Mouse (Mus musculus) lung, embryonic 14.5 days (tissue): ENCODE measurements at regions not wholly inside any gene's neighbourhood (a gene's known extent, or its start where the extent isn't known, plus 50 kb on each side); places are given as distances from the start of the nearest gene placed in this dataset.

Source experiments
- ATAC-seq: fragments of 200-750 bp; cut with Nextera tagmentation; 2 replicates; pipeline ENCODE4 v1.8.0; 2017; ENCODE audit warnings: mild to moderate bottlenecking, moderate TSS enrichment, moderate library complexity; ENCODE audit not compliant: insufficient read depth
- DNase-seq: peaks from one replicate; pipeline ENCODE4 v3.0.0-alpha.2; 2015
- H3K27ac ChIP-seq: fragments of 300-500 bp; sonication (generic); 2 replicates; pipeline ENCODE4 v1.5.1; 2014; ENCODE audit warnings: low read depth, mild to moderate bottlenecking, moderate library complexity
- H3K27me3 ChIP-seq: fragments of 300-500 bp; sonication (generic); 2 replicates; pipeline ENCODE4 v1.6.1; 2014; ENCODE audit warnings: low read length, control low read depth; ENCODE audit not compliant: insufficient read depth
- H3K36me3 ChIP-seq: fragments of 300-500 bp; sonication (generic); 2 replicates; pipeline ENCODE4 v1.6.1; 2014; ENCODE audit warnings: control low read depth; ENCODE audit not compliant: insufficient read depth
- H3K4me1 ChIP-seq: fragments of 300-500 bp; sonication (generic); 2 replicates; pipeline ENCODE4 v1.6.1; 2014; ENCODE audit warnings: antibody characterized with exemption, control low read depth; ENCODE audit not compliant: insufficient read depth
- H3K4me2 ChIP-seq: fragments of 300-500 bp; sonication (generic); 2 replicates; pipeline ENCODE4 v1.6.1; 2014; ENCODE audit warnings: mild to moderate bottlenecking
- H3K4me3 ChIP-seq: fragments of 300-500 bp; sonication (generic); 2 replicates; pipeline ENCODE4 v1.5.1; 2014; ENCODE audit warnings: low read depth, low read length
- H3K9ac ChIP-seq: fragments of 300-500 bp; sonication (generic); 2 replicates; pipeline ENCODE4 v1.6.1; 2014
- H3K9me3 ChIP-seq: fragments of 300-500 bp; sonication (generic); 2 replicates; pipeline ENCODE4 v1.6.1; 2016; ENCODE audit warnings: low read depth, low read length, control low read depth
- CTCF ChIP-seq: IDR thresholded peaks from 2 replicates; pipeline ENCODE4 v1.5.1; 2016; ENCODE audit warnings: antibody characterized with exemption, low read depth
- WGBS: fragments of 180-500 bp; shearing (Covaris S2); extraction: QIAGEN DNeasy Blood & Tissue Kit; methylation state at CpG from one replicate; pipeline ENCODE4 v1.1.7; 2014; 5-methylcytosine and 5-hydroxymethylcytosine counted together

DNA sequence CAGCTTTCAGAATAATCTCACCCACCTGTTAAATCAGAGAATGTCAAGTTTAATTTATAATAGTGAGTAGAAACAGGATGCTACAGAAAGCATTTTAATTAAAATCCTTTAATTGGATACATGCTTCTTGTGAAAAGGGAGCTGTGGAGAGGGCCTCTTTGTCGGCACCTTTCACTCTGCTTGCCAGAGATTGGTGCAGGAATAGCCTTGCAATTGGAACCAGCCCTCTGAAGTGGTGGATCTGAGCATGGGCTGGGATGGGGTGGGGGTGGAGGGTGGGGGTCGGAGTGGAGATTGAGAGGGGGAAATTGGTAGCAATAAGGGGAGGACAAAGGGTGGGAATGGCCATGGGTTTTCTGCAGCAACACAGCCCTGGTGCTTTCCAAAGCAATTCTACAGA is 207.2 kb downstream of the Tbx15 start:
- H3K27me3 ChIP-seq = no peaks in the 10 kb centered on the region
- TF ChIP-seq CTCF = no peak
- WGBS = 54% methylated on average over 2 of the region's 2 CpGs
- DNase-seq = no peak
- H3K27ac ChIP-seq = no peak overlapping the region
- ATAC-seq = no peak
- no peak overlapping the region for H3K4me3 ChIP-seq
- no peak overlapping the region for H3K9ac ChIP-seq
- H3K9me3 ChIP-seq = no peaks in the 10 kb centered on the region
- no peaks in the 10 kb centered on the region for H3K36me3 ChIP-seq
- no peak overlapping the region for H3K4me2 ChIP-seq
- no peaks in the 10 kb centered on the region for H3K4me1 ChIP-seq

- H3K27ac ChIP-seq = no peak overlapping the region
- TF ChIP-seq CTCF = no peak
- no peak overlapping the region for H3K9ac ChIP-seq
- no peaks in the 10 kb centered on the region for H3K9me3 ChIP-seq
- no peak overlapping the region for H3K4me3 ChIP-seq
- WGBS = 39% methylated on average over 2 of the region's 2 CpGs
- no peaks in the 10 kb centered on the region for H3K27me3 ChIP-seq
- no peaks in the 10 kb centered on the region for H3K4me1 ChIP-seq
- no peaks in the 10 kb centered on the region for H3K36me3 ChIP-seq
- no peak for ATAC-seq
- DNase-seq = no peak
- H3K4me2 ChIP-seq = no peak overlapping the region
These were observed 207.6 kb downstream of the Tbx15 start for GRCm38 (mm10) chr3:99447813-99448212.

GRCm38 (mm10) chr3:99459036-99459863 is 219.1 kb downstream of the Tbx15 start:
- H3K9me3 ChIP-seq = no peaks in the 10 kb centered on the region
- no peak overlapping the region for H3K4me2 ChIP-seq
- H3K4me1 ChIP-seq = no peaks in the 10 kb centered on the region
- no peaks in the 10 kb centered on the region for H3K36me3 ChIP-seq
- ATAC-seq (no peak), DNase-seq (no peak)
- WGBS = 52% methylated on average over 12 of the region's 12 CpGs
- no peak overlapping the region for H3K4me3 ChIP-seq
- no peak overlapping the region for H3K27ac ChIP-seq
- H3K27me3 ChIP-seq = no peaks in the 10 kb centered on the region
- no peak overlapping the region for H3K9ac ChIP-seq
- no peak for TF ChIP-seq CTCF

- 87% methylated on average over 14 of the region's 14 CpGs for WGBS
- Histone ChIP-seq H3K36me3 (no peaks in the 10 kb centered on the region), H3K4me1 (no peaks in the 10 kb centered on the region), H3K4me2 (no peak overlapping the region), H3K9ac (no peak overlapping the region), H3K9me3 (no peaks in the 10 kb centered on the region), H3K27me3 (no peaks in the 10 kb centered on the region), H3K27ac (no peak overlapping the region), H3K4me3 (no peak overlapping the region)
- ATAC-seq = no peak
- DNase-seq = no peak
- TF ChIP-seq CTCF = no peak
These were observed 259.8 kb downstream of the Tbx15 start for GRCm38 (mm10) chr3:99499980-99500379.

- ATAC-seq (no peak), DNase-seq (no peak)
- no peaks in the 10 kb centered on the region for H3K27me3 ChIP-seq
- 90% methylated on average over 2 of the region's 2 CpGs for WGBS
- no peak overlapping the region for H3K4me2 ChIP-seq
- no peak overlapping the region for H3K27ac ChIP-seq
- no peaks in the 10 kb centered on the region for H3K4me1 ChIP-seq
- H3K9ac ChIP-seq = no peak overlapping the region
- TF ChIP-seq CTCF = no peak
- H3K4me3 ChIP-seq = no peak overlapping the region
- no peaks in the 10 kb centered on the region for H3K9me3 ChIP-seq
- H3K36me3 ChIP-seq = no peaks in the 10 kb centered on the region
These were observed 264.6 kb downstream of the Tbx15 start for GRCm38 (mm10) chr3:99504772-99505171.

DNA sequence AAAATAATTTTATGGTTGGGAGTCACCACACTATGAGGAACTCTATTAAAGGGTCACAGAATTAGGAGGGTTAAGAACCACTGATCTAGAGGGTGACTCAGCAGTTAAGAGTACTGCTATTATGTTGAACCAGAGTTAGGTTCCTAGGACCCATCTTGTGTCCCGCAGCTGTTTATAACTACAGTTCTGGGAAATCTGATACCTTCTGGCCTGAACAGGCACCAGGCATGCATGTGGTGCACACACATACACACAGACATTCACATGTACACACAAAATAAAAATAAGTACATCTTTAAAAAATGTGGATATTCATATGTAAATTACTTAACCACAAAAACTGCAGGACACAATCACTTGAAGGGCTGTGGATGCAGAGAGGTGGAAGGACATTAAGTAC is 272.1 kb downstream of the Tbx15 start:
- 69% methylated on average over 1 of the region's 1 CpGs for WGBS
- Histone ChIP-seq H3K27me3 (no peaks in the 10 kb centered on the region), H3K27ac (no peak overlapping the region), H3K4me1 (no peaks in the 10 kb centered on the region), H3K9ac (no peak overlapping the region), H3K4me2 (no peak overlapping the region), H3K4me3 (no peak overlapping the region), H3K36me3 (no peaks in the 10 kb centered on the region), H3K9me3 (no peaks in the 10 kb centered on the region)
- no peak for TF ChIP-seq CTCF
- DNase-seq = no peak
- ATAC-seq = no peak

DNA sequence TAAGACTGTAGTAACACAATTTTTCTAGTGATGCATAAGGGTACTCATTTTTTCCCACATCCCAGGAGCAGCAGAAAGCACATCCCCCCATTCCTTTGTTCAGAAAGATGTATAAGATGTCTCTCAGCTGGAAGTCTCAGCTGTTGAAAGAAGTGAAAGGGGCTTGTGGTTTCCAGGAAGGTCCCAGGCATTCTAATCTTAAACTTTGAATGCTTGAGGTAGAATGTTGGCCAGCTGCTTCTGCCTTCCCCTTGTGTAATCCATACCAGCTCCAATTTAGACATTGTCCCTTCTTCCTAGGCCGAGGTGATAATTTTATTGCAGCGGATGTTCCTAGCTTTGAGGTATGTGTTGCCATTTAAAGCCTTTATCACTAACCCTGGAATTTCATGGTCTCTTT is 272.8 kb downstream of the Tbx15 start:
- 75% methylated on average over 2 of the region's 2 CpGs for WGBS
- ATAC-seq = no peak
- H3K4me2 ChIP-seq = no peak overlapping the region
- H3K27me3 ChIP-seq = no peaks in the 10 kb centered on the region
- no peaks in the 10 kb centered on the region for H3K36me3 ChIP-seq
- no peaks in the 10 kb centered on the region for H3K9me3 ChIP-seq
- no peaks in the 10 kb centered on the region for H3K4me1 ChIP-seq
- H3K9ac ChIP-seq = no peak overlapping the region
- no peak for TF ChIP-seq CTCF
- DNase-seq = no peak
- H3K4me3 ChIP-seq = no peak overlapping the region
- H3K27ac ChIP-seq = no peak overlapping the region

- no peak overlapping the region for H3K9ac ChIP-seq
- 89% methylated on average over 8 of the region's 8 CpGs for WGBS
These were observed 275.6 kb downstream of the Tbx15 start for GRCm38 (mm10) chr3:99515751-99516150.

More at GRCm38 (mm10) chr3:99515751-99516150, 275.6 kb downstream of the Tbx15 start:
- DNase-seq (no peak), ATAC-seq (no peak)
- TF ChIP-seq CTCF = no peak
- H3K4me2 ChIP-seq = no peak overlapping the region
- H3K9me3 ChIP-seq = no peaks in the 10 kb centered on the region
- H3K36me3 ChIP-seq = no peaks in the 10 kb centered on the region
- no peaks in the 10 kb centered on the region for H3K4me1 ChIP-seq
- no peak overlapping the region for H3K4me3 ChIP-seq
- no peaks in the 10 kb centered on the region for H3K27me3 ChIP-seq
- H3K27ac ChIP-seq = no peak overlapping the region
